Mouse (Mus musculus) cerebellum, postnatal 14 days (tissue): ENCODE measurements around the gene Gorasp1.

Source experiments
- DNase-seq, 2 experiments: peaks; one replicate each; pipeline ENCODE4 v3.0.0; 2021; ENCODE audit warnings: mixed read lengths in 2 of 2

Gene Gorasp1

GRCm38 (mm10) chr9:119925120-119925657, 12.2 kb downstream of the Gorasp1 start:
- DNase-seq: no peak

- no peak for DNase-seq
Observed at GRCm38 (mm10) chr9:119923462-119923861, 13.9 kb downstream of the Gorasp1 start.

- DNase-seq: no peak
Observed at GRCm38 (mm10) chr9:119919858-119920257, 17.5 kb downstream of the Gorasp1 start.

GRCm38 (mm10) chr9:119913087-119913838, 24.1 kb downstream of the Gorasp1 start:
- DNase-seq: no peak

GRCm38 (mm10) chr9:119909931-119910330, 27.4 kb downstream of the Gorasp1 start:
- no peak for DNase-seq

GRCm38 (mm10) chr9:119908708-119909107, 28.7 kb downstream of the Gorasp1 start:
- DNase-seq: no peak

GRCm38 (mm10) chr9:119902410-119903151, 34.8 kb downstream of the Gorasp1 start:
- DNase-seq: no peak

- no peak for DNase-seq
Observed at GRCm38 (mm10) chr9:119899446-119899845, 37.9 kb downstream of the Gorasp1 start.

GRCm38 (mm10) chr9:119895040-119895721, 42.2 kb downstream of the Gorasp1 start:
- DNase-seq: peak in 1 of 2 experiments; percentile 47

- peak; percentile 97 to 98 for DNase-seq
Observed at GRCm38 (mm10) chr9:119894339-119895009, 42.9 kb downstream of the Gorasp1 start, which contains the start of gene Wdr48. Gene Wdr48 (plus strand): TSS chr9:119894878.

- DNase-seq: no peak
Observed at GRCm38 (mm10) chr9:119893881-119894280, 43.5 kb downstream of the Gorasp1 start.

GRCm38 (mm10) chr9:119890692-119891091, 46.7 kb downstream of the Gorasp1 start:
- peak; percentile 67 to 70 for DNase-seq

GRCm38 (mm10) chr9:119889446-119889845, 47.9 kb downstream of the Gorasp1 start:
- no peak for DNase-seq

- no peak for DNase-seq
Observed at GRCm38 (mm10) chr9:119888843-119889246, 48.5 kb downstream of the Gorasp1 start.

GRCm38 (mm10) chr9:119887144-119887901, 50.0 kb downstream of the Gorasp1 start:
- DNase-seq: no peak
